Mouse (Mus musculus): Measurements from ENCODE around the gene Rdh14.

Rdh14 gene

GRCm38 (mm10) chr12:10390671-10391441 is at the start of gene Rdh14:
Gene Rdh14, plus strand, starts transcription at chr12:10390772.
- DNase-seq (ENCODE audit: extremely low read depth, low read depth, low spot score): peak; percentile 28

GRCm38 (mm10) chr12:10350706-10351105 is 39.9 kb upstream of the Rdh14 start:
- no peak for DNase-seq (ENCODE audit: extremely low read depth, low read depth, low spot score)

- no peak for DNase-seq (ENCODE audit: extremely low read depth, low read depth, low spot score)
Measured at GRCm38 (mm10) chr12:10357756-10358155, 32.8 kb upstream of the Rdh14 start.

DNA sequence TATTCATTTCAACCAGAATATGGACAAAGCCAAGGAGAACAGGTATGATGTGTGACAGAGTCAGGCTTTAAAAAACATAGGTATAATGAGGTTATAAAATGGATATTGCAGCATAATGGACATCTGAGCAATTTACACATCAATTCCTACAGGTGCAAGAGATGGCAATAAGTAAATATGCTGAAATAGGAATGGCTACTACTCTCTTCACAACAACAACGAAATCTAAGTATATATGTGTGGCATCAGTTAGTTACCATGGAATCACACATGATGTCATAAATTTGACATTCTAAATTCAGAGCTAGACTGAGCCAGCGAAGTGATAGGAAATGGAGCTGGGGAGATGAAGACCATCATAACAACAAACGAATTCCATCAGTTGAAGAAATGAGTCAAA is 20.9 kb upstream of the Rdh14 start, which contains the start of gene Nt5c1b:
Gene Nt5c1b, plus strand, starts transcription at position 301 of the 400 bp plus-strand sequence.
- DNase-seq (ENCODE audit: extremely low read depth, low read depth, low spot score): no peak

DNA sequence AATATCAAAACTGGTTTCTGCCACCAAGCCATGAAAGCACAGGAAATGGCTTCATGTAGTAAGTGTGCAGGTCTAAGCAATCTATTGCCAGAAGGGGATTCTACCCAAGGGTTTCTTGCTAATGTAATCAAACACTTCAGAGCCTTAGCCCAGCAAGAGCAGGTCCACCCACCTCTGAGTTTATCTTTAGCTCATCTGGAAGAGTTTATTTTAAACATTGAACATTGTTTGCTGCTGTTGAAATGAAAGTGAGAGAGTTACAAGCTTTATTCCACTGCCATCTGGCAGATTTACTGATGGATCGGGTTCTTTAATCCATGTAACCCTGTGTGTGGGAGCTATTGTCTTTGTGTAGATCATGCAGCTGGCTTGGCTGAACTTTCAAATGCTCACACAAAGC is 10.2 kb downstream of the Rdh14 start:
- no peak for DNase-seq (ENCODE audit: extremely low read depth, low read depth, low spot score)

DNA sequence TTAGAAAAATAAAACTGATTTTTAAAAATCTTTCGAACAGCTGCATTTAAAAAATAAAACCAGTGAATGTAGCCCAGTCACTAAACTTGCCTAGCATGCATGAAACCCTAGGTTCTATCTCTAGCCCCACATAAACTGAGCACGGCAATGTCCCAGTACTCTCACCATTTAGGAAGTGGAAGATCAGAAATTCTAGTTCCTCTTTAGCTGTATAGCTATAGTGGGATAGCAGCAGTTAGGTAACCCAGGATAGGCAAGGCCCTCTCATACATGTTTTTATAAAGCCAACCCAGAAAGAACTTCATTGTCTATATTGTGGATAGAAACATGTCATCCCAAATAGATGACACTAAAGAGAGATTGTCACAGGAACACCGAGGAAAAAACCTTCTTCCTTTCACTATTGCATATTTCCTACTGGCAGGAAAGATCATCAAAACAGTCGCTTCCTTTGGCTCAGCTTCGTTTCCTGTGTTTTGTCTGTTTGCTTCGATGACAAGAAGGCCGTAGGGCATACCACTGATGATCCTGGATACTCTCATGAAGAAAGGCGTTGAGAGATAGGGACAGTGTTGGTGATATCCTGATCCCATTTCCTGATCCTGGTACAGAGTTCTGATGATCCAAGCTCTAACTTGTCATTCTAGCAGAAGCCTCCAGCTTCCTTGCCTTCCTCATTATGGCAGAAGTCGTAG is 12.0 kb downstream of the Rdh14 start:
- no peak for DNase-seq (ENCODE audit: extremely low read depth, low read depth, low spot score)

- DNase-seq (ENCODE audit: extremely low read depth, low read depth, low spot score): no peak
Measured at GRCm38 (mm10) chr12:10410511-10411179, 20.1 kb downstream of the Rdh14 start.

DNA sequence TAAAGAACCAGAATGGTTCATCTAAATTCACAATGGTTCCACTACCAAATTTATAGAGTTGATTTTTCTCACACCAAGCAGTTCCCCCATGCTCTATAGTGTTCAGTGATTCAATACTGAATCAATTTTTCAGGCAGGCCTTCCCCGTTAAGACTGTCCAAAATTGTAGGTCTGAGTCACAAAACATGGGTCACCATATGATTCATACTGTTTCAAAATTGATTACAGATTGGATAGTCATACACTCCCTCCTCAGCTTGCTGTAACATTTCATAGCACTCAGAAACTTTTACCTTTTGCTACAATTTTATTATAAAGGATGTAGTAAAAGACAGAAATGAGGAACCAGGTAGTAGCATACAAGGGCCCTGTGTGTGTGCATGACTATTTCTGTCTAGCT is 20.9 kb downstream of the Rdh14 start:
- DNase-seq (ENCODE audit: extremely low read depth, low read depth, low spot score): no peak

DNA sequence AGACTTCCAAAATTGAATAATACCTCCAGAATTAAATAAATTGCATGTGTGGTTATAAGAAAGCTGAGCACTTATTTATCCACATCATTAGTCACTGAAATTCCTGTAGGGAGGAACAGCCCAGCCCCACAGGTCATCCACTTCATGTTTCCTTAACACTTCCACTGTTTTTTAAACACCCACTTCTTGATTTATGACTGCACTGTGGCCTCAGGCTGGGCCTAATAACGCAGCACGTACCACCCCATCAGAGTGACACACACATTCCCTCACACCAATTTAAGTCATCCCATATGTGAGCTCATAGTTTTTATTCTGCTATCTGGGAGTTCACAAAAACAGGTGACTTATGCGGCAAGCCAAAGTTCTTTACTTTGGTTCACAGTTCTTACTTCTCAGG is 31.8 kb downstream of the Rdh14 start:
- DNase-seq (ENCODE audit: extremely low read depth, low read depth, low spot score): no peak

- no peak for DNase-seq (ENCODE audit: extremely low read depth, low read depth, low spot score)
Measured at GRCm38 (mm10) chr12:10425982-10426863, 35.7 kb downstream of the Rdh14 start.

- DNase-seq (ENCODE audit: extremely low read depth, low read depth, low spot score): no peak
Measured at GRCm38 (mm10) chr12:10430999-10431398, 40.4 kb downstream of the Rdh14 start.

GRCm38 (mm10) chr12:10438054-10439001 is 47.8 kb downstream of the Rdh14 start:
- no peak for DNase-seq (ENCODE audit: extremely low read depth, low read depth, low spot score)

DNA sequence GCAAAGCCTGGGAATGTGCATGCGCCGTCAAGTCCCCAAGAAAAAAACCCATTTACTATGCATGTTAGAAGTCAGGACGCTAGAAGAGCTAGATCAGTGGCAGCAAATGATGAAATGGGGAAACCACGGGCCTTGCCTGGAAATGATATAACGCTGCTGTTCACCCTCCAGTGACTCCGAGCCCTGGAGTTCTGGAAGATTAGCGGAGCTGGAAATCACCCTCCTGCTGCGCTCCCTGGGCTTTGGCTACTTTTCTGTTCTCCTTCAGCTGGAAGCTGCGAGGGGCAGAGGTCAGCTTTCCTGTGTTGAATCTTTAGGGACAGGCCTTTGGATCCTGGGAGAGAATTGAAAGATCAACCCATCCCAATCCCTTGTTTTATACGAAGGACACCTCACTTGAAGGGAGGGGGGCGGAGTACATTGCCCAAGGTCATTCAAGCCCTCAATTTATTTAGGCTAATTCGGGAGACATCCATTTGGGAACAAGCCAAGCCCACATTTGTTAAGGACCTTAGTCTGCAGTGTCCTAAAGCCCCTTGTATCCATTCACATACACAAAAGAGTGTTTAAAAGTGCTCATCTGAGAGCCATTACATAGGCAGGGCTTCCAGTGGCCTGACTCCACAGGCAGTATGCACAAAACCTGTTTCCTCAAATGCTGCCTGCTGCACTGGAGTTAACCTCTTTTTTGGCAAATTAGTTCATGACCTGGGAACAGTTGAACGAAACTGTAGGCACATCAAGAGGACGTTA is 49.1 kb downstream of the Rdh14 start:
- no peak for DNase-seq (ENCODE audit: extremely low read depth, low read depth, low spot score)
